Mouse (Mus musculus) activated CD4-positive, CD25-positive, alpha-beta regulatory T cell (primary cell): ENCODE results near the gene Gm10718. TPM values are rescaled to one million over a fixed set of nuclear protein-coding genes. Genes with fewer than 3 reads are reported as not detected.

Source experiments
- polyA plus RNA-seq, 2 experiments: library from polyadenylated mRNA; unstranded; fragments of 100-300 nt; shearing (Covaris generic); gene quantifications; one replicate each; pipeline ENCODE4 v1.2.1; 2017

Gm10718 gene
- polyA plus RNA-seq: 1 to 10 TPM in 1 of 2 experiments, under 1 TPM in 1; 0.87 to 6.3 TPM

GRCm38 (mm10) chr9:3023312-3023984 lies at the start of gene Gm10718:
Gene Gm10718, plus strand, starts transcription at chr9:3023547.

GRCm38 (mm10) chr9:3000445-3000972 lies 22.8 kb upstream of the Gm10718 start, which contains the start of gene Gm10722:
Gene Gm10722, plus strand, starts transcription at chr9:3000922.

GRCm38 (mm10) chr9:3002794-3003396 lies 20.5 kb upstream of the Gm10718 start, which contains the start of gene Gm11168:
Gene Gm11168, plus strand, starts transcription at chr9:3003346.

GRCm38 (mm10) chr9:3012733-3013279 lies 10.5 kb upstream of the Gm10718 start, which contains the start of gene Gm10721:
Gene Gm10721, plus strand, starts transcription at chr9:3013140.

GRCm38 (mm10) chr9:3015354-3015753 lies 8.0 kb upstream of the Gm10718 start, which contains the start of gene Gm10720:
Gene Gm10720, plus strand, starts transcription at chr9:3015654.

GRCm38 (mm10) chr9:3017108-3017507 lies 6.2 kb upstream of the Gm10718 start, which contains the start of gene Gm10719:
Gene Gm10719, plus strand, starts transcription at chr9:3017408.

GRCm38 (mm10) chr9:3024912-3025467 lies 1.6 kb downstream of the Gm10718 start, which contains the start of gene Gm10717:
Gene Gm10717, plus strand, starts transcription at chr9:3025417.

GRCm38 (mm10) chr9:3034299-3034698 lies 11.0 kb downstream of the Gm10718 start, which contains the start of gene Gm17535:
Gene Gm17535, plus strand, starts transcription at chr9:3034599.

GRCm38 (mm10) chr9:3036577-3036976 lies 13.2 kb downstream of the Gm10718 start, which contains the start of gene Gm10715:
Gene Gm10715, plus strand, starts transcription at chr9:3036877.

Other genes starting within 250 kb of the Gm10718 start
- 1 to 10 TPM; 1.4 to 3.3 TPM for gene Gm10722, start 22.6 kb upstream of the Gm10718 start, polyA plus RNA-seq
- gene Gm11168, start 20.2 kb upstream of the Gm10718 start, polyA plus RNA-seq: 1 to 10 TPM; 1.6 to 8.1 TPM
- gene Gm10721, start 10.4 kb upstream of the Gm10718 start, polyA plus RNA-seq: under 1 TPM; 0.61 to 0.81 TPM
- gene Gm10720, start 7.9 kb upstream of the Gm10718 start, polyA plus RNA-seq: 1 to 10 TPM in 1 of 2 experiments, not detected in 1; 2.2 TPM
- gene Gm10719, start 6.1 kb upstream of the Gm10718 start, polyA plus RNA-seq: 1 to 10 TPM; 3.3 to 7.2 TPM
- gene Gm10717, start 1.9 kb downstream of the Gm10718 start, polyA plus RNA-seq: 10 to 100 TPM in 1 of 2 experiments, 1 to 10 TPM in 1; 7.4 to 24.4 TPM
- gene Gm17535, start 11.1 kb downstream of the Gm10718 start, polyA plus RNA-seq: under 1 TPM; 0.80 to 0.87 TPM
- gene Gm10715, start 13.3 kb downstream of the Gm10718 start, polyA plus RNA-seq: not detected